Mouse (Mus musculus) kidney, embryonic 16.5 days (tissue): Measurements from ENCODE around the gene Ntsr1. TPM values are rescaled to one million over a fixed set of nuclear protein-coding genes. Genes with fewer than 3 reads are reported as not detected.
A peak's percentile ranks its signal among the peaks of the same experiment; 100 is the strongest.

Experiments used
- ATAC-seq: fragments of 200-750 bp; cut with Nextera tagmentation; 2 replicates; pipeline ENCODE4 v1.8.0; 2017; ENCODE audit warnings: moderate TSS enrichment; ENCODE audit not compliant: low FRiP score, low TSS enrichment
- H3K27ac ChIP-seq: fragments of 300-500 bp; sonication (generic); 2 replicates; pipeline ENCODE4 v1.5.1; 2014; ENCODE audit warnings: low read length
- H3K27me3 ChIP-seq: fragments of 300-500 bp; sonication (generic); 2 replicates; pipeline ENCODE4 v1.6.1; 2014; ENCODE audit warnings: low read length, control low read depth, mixed read lengths; ENCODE audit not compliant: insufficient read depth
- H3K36me3 ChIP-seq: fragments of 300-500 bp; sonication (generic); 2 replicates; pipeline ENCODE4 v1.6.1; 2014; ENCODE audit warnings: low read length, control low read depth, mixed read lengths; ENCODE audit not compliant: insufficient read depth
- H3K4me1 ChIP-seq: fragments of 300-500 bp; sonication (generic); 2 replicates; pipeline ENCODE4 v1.6.1; 2014; ENCODE audit warnings: low read length, control low read depth, mixed read lengths; ENCODE audit not compliant: insufficient read depth
- H3K4me2 ChIP-seq: fragments of 300-500 bp; sonication (generic); replicated peaks from 2 replicates; pipeline ENCODE4 v1.6.1; 2014; ENCODE audit warnings: low read depth, low read length
- H3K4me3 ChIP-seq: fragments of 300-500 bp; sonication (generic); 2 replicates; pipeline ENCODE4 v1.5.1; 2014; ENCODE audit warnings: mild to moderate bottlenecking, low read length
- H3K9ac ChIP-seq: fragments of 300-500 bp; sonication (generic); replicated peaks from 2 replicates; pipeline ENCODE4 v1.6.1; 2014; ENCODE audit warnings: low read length
- H3K9me3 ChIP-seq: fragments of 300-500 bp; sonication (generic); 2 replicates; pipeline ENCODE4 v1.6.1; 2016; ENCODE audit warnings: low read length, control low read depth
- WGBS: fragments of 180-500 bp; shearing (Covaris S2); extraction: QIAGEN DNeasy Blood & Tissue Kit; methylation state at CpG from one replicate; pipeline ENCODE4 v1.1.7; 2014; 5-methylcytosine and 5-hydroxymethylcytosine counted together
- polyA plus RNA-seq: library from polyadenylated mRNA; unstranded; fragments of >200 nt; fragmentation: Nextera tagmentation; extraction: Ambion mirVana; gene quantifications from 2 replicates; pipeline ENCODE4 v1.2.1, GENCODE M21; 2015

Ntsr1 gene
- polyA plus RNA-seq, 1 experiment from 2014 or later, result 7.4 TPM

DNA sequence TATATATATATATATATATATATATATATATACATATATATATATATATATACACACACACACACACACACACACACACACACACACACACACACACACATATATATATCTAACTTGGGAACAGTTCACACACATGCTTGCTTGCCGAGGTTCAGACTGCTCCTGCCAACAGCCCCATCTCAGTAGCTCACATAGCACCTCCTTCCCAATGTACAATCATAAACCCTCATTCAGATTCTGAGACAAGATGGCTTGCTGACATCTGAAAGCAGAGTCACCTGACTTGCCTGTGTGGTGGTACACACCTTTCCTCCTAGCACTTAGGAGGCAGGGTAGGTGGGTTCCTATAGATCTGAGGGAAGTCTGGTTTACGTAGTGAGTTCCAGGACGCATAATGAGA is 52.6 kb downstream of the Ntsr1 start:
- H3K36me3 ChIP-seq, result no peaks in the 10 kb centered on the region
- 76% methylated on average over 3 of the region's 3 CpGs for WGBS
- H3K4me3 ChIP-seq, result no peak overlapping the region
- no peaks in the 10 kb centered on the region for H3K9me3 ChIP-seq
- H3K27ac ChIP-seq, result no peak overlapping the region
- no peak overlapping the region for H3K9ac ChIP-seq
- H3K27me3 ChIP-seq, result no peaks in the 10 kb centered on the region
- H3K4me1 ChIP-seq, result 0 out of 2 replicates have a peak, but pooled peaks cover 3% of the 10 kb centered on the region
- ATAC-seq, result no peak
- no peak overlapping the region for H3K4me2 ChIP-seq

DNA sequence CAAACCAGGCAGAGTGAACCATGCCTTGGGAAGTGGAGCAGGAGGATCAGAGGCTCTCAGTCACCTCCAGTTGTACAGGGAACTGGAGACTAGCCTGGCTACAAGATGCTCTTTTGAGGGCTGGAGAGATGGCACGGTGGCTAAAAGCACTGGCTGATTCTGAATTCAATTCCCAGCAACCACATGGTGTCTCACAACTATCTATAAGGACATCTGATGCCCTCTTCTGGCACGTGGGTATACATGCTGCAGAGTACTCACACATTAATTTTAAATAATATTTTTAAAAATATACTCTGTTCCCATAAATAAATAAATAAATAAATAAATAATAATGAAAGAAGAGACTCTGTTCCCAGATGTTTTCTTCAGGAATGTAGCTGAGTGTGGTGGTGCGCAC is 55.4 kb downstream of the Ntsr1 start:
- H3K4me3 ChIP-seq, result no peak overlapping the region
- no peak overlapping the region for H3K27ac ChIP-seq
- H3K36me3 ChIP-seq, result no peaks in the 10 kb centered on the region
- no peaks in the 10 kb centered on the region for H3K9me3 ChIP-seq
- ATAC-seq, result no peak
- no peaks in the 10 kb centered on the region for H3K27me3 ChIP-seq
- WGBS, result 61% methylated on average over 3 of the region's 3 CpGs
- H3K4me1 ChIP-seq, result no peaks in the 10 kb centered on the region
- no peak overlapping the region for H3K9ac ChIP-seq
- no peak overlapping the region for H3K4me2 ChIP-seq

DNA sequence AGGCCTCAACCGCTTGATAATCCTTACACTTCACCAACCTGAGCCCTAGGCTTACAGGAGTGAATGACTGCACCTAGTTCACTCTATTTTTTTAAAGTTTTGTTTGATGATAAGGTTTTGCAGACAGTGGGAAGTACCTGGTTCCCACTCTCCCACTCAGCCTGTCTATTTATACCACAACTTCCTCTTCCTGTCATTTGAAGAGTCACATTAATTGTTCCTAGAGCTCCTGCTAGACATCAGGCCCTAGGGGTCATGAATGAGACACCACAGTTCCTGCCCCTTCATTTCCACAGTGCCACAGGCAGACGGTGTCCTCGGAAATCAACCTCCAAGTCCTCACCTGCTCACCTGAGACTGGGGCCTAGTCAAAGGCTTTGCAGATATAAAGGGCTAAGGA is 56.7 kb downstream of the Ntsr1 start:
- Histone ChIP-seq H3K4me1 (no peaks in the 10 kb centered on the region), H3K27me3 (no peaks in the 10 kb centered on the region), H3K27ac (no peak overlapping the region), H3K36me3 (no peaks in the 10 kb centered on the region), H3K9me3 (no peaks in the 10 kb centered on the region), H3K4me3 (no peak overlapping the region), H3K4me2 (no peak overlapping the region), H3K9ac (no peak overlapping the region)
- WGBS, result 57% methylated on average over 3 of the region's 3 CpGs
- no peak for ATAC-seq

DNA sequence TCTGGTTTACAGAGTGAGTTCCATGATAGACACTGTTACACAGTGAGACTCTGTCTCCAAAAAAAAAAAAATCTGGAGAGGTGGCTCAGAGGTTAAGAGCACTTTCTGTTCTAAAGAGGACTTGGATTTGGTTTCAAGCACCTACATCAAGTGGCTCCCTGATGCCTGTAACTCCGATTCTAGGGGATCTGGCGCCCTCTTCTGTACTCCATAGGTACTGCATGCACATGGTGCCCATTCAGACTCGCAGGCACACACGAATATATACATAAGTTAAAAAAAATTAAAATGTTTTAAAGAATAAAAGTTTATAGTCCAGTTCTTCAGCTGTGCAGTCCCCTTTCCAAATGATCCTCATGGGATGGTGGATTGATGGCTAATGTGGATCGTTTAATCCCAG is 60.5 kb downstream of the Ntsr1 start:
- Histone ChIP-seq H3K36me3 (no peaks in the 10 kb centered on the region), H3K9me3 (no peaks in the 10 kb centered on the region), H3K4me1 (no peaks in the 10 kb centered on the region), H3K27me3 (no peaks in the 10 kb centered on the region), H3K9ac (no peak overlapping the region), H3K27ac (no peak overlapping the region), H3K4me2 (no peak overlapping the region), H3K4me3 (no peak overlapping the region)
- 57% methylated on average over 5 of the region's 5 CpGs for WGBS
- no peak for ATAC-seq

DNA sequence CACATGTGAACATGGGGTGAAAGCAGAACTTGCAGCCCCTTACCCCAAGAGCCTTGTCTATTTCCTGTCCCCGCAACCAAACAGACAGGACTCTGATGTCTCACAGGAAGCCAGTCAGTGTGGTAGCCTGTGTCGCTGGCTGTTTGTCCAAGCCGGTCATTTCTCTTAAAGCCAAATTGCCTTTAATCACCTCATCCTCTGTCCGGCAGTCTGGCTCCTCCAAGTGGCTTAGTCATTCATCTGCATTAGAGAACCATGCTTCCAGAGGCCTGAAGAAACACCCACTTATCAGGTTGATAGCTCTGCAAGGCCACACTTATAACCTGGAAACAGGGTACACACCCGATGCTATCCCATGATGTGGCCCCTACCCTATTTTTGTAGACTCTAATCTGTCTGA is 62.4 kb downstream of the Ntsr1 start:
- no peak overlapping the region for H3K27ac ChIP-seq
- H3K4me1 ChIP-seq, result no peaks in the 10 kb centered on the region
- no peak overlapping the region for H3K4me3 ChIP-seq
- no peak overlapping the region for H3K4me2 ChIP-seq
- H3K9ac ChIP-seq, result no peak overlapping the region
- WGBS, result 37% methylated on average over 5 of the region's 5 CpGs
- no peaks in the 10 kb centered on the region for H3K36me3 ChIP-seq
- no peaks in the 10 kb centered on the region for H3K27me3 ChIP-seq
- no peak for ATAC-seq
- H3K9me3 ChIP-seq, result no peaks in the 10 kb centered on the region

DNA sequence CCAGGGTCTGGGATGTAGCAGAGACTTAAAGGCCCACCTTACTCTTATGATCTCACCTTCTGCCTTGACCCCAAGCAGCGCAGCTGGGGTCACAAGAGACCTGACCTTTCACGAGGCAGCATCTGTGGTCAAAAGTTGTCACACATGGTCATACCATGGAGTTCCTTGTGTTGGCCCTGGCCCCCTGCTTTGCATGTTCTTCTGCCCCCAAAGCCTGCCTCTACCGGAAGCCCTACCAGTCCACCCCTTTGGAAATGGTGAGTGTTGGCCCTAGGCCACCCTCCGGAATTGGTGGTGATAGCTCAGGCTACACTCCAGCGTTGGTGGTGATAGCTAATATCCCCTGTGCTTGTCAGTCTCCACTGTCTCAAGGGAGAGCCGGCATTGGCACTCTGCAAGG is 63.5 kb downstream of the Ntsr1 start:
- Histone ChIP-seq H3K27ac (no peak overlapping the region), H3K9me3 (no peaks in the 10 kb centered on the region), H3K4me3 (no peak overlapping the region), H3K9ac (no peak overlapping the region), H3K27me3 (no peaks in the 10 kb centered on the region), H3K4me2 (no peak overlapping the region), H3K36me3 (no peaks in the 10 kb centered on the region), H3K4me1 (0 out of 2 replicates have a peak, but pooled peaks cover under 1% of the 10 kb centered on the region)
- WGBS, result 53% methylated on average over 6 of the region's 6 CpGs
- ATAC-seq, result no peak

- Histone ChIP-seq H3K4me2 (no peak overlapping the region), H3K4me3 (no peak overlapping the region), H3K9me3 (no peaks in the 10 kb centered on the region), H3K27me3 (no peaks in the 10 kb centered on the region), H3K9ac (no peak overlapping the region), H3K36me3 (no peaks in the 10 kb centered on the region), H3K27ac (no peak overlapping the region), H3K4me1 (peaks cover 6% of the 10 kb centered on the region)
- ATAC-seq, result no peak
- 17% methylated on average over 5 of the region's 5 CpGs for WGBS
Measured at GRCm38 (mm10) chr2:180563841-180564240, 64.1 kb downstream of the Ntsr1 start.

DNA sequence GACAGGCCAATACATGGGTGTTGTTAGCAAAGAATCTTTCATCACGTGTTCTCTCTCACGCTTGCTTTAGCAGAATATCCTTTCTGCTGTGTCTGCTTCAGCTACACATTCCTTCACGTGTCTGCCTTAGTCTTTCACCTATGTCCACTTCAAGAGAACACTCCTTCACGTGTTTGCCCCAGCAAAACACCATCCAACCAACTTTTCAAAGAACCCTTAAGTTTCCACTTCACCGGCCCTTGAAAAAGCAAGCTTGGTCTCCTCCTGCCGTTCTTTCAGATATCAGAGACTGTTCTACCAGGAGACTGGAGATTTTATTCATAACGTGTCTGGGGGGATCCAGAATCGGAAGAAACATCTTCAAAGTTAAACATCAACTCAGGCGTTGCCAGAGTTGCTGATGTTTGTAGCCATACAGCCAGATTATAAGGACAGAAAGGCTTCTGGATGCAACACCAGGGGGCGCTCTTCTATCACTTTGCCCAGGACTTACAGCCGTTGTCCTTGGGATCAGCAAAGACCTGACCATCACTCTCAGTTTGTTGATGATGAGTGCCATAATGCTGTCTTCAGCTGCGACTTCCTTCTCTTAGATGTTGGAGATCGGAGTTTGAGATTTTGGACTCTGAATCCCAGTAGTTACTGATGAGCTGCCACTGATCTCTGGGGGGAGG is 66.6 kb downstream of the Ntsr1 start:
- Histone ChIP-seq H3K9me3 (no peaks in the 10 kb centered on the region), H3K4me3 (no peak overlapping the region), H3K27ac (no peak overlapping the region), H3K9ac (no peak overlapping the region), H3K36me3 (no peaks in the 10 kb centered on the region), H3K4me2 (no peak overlapping the region), H3K4me1 (peaks cover 18% of the 10 kb centered on the region), H3K27me3 (no peaks in the 10 kb centered on the region)
- WGBS, result 38% methylated on average over 13 of the region's 13 CpGs
- ATAC-seq, result no peak; the same call in 1 of the 2 replicates

DNA sequence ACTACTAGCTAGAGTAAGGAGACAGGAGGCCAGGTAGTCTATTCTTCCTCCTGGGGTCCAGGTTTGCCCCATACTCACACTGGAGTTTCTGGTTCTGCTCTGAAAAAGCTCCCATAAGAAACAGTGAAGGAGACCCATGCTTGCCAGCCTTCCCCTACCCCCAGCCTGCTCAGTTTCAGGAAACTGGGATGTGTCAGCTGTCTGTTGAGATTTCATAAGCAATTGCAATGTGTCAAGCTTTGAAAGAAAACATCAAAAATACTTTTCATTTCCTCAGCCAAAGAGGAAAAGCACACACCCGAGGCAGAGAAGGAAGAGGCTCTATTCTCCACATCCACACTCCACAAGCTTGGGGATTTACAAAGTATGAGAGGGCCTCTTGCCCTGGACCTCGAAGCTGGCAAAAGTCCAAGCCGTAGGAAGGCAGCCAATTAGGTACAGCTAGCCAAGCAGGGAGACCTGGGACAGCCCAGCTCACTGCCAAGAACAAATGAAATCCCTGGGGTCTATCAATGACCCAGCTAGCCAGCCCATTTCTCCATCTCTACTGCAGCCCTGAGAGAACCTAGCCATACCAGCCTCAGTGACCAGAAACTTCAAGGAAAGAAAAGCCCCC is 69.4 kb downstream of the Ntsr1 start:
- ATAC-seq, result peak; percentile 81
- Histone ChIP-seq H3K27me3 (no peaks in the 10 kb centered on the region), H3K9ac (no peak overlapping the region; the same call in 1 of the 2 replicates), H3K4me3 (no peak overlapping the region), H3K4me2 (no peak overlapping the region), H3K9me3 (no peaks in the 10 kb centered on the region), H3K4me1 (peaks cover 18% of the 10 kb centered on the region), H3K36me3 (no peaks in the 10 kb centered on the region), H3K27ac (peak overlapping the region; percentile 78)
- 23% methylated on average over 3 of the region's 3 CpGs for WGBS

DNA sequence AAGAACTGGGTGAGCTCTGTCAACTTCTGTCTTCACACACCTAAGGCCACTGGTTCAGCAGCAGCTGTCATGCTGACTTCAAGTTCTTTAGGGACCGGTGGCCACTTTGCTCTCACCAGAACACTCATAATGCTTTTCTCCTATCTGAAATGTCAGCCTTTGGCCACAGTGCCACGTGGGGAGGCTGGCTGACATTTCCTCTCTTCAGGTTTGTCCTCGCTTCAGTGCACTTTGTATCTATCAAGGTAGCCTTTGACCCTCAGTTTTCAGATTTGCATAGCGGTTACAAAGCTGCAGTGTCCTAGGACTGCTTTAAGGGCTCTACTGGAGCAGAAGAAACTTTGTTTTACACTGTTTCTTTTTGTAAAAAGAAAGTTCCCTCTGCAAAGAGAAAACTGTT is 76.7 kb downstream of the Ntsr1 start:
- Histone ChIP-seq H3K36me3 (no peaks in the 10 kb centered on the region), H3K27ac (peak overlapping the region; percentile 2; the same call in 1 of the 2 replicates), H3K4me3 (no peak overlapping the region), H3K27me3 (no peaks in the 10 kb centered on the region), H3K9ac (no peak overlapping the region), H3K4me2 (no peak overlapping the region), H3K9me3 (no peaks in the 10 kb centered on the region), H3K4me1 (peaks cover 10% of the 10 kb centered on the region; the same call in 1 of the 2 replicates)
- no peak for ATAC-seq
- 43% methylated on average over 4 of the region's 4 CpGs for WGBS
